Mouse (Mus musculus) cerebellum, adult 2 months (tissue): Measurements from ENCODE around the gene Kctd2.

Source experiments
- CTCF ChIP-seq: fragments of 200-500 bp; IDR thresholded peaks from 2 replicates; pipeline ENCODE4 v1.5.1; 2011; ENCODE audit warnings: low read depth, mild to moderate bottlenecking, control low read depth, low read length, moderate library complexity, borderline replicate concordance; ENCODE audit not compliant: insufficient read depth
- POLR2A ChIP-seq: fragments of 200-500 bp; IDR thresholded peaks from 2 replicates; pipeline ENCODE4 v1.6.1; 2011; ENCODE audit warnings: low read length, control low read depth, borderline replicate concordance; ENCODE audit not compliant: insufficient read depth

- TF ChIP-seq POLR2A, result no peak
- TF ChIP-seq CTCF, result no peak
These were observed 43.5 kb downstream of the Kctd2 start for GRCm38 (mm10) chr11:115463397-115463796.
